Mouse (Mus musculus): ENCODE data around the gene Inpp5b.

DNA sequence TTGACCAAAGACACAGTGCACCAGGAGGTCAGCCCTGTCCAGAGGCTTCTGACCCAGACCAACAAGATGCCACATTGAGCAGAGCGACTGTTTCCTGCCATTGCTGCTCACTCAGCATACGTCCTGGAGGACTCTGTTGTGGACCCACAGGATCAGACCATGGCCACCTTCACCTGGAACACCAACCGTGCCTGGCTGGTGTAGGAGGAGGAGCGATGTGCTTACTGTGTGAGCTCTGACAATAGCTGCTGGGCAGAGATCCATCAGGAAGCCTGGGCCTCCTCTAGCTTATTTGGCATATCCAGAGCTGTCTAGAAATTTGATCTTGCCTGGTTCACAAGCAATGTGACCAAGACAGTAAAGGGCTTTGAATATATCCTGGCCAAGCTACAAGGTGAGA, 22.5 kb upstream of the Inpp5b start:
- TF ChIP-seq POLR2A (IDR thresholded peaks at IDR 0.05; ENCODE audit: control insufficient read depth, low read depth, low read length) (no peak), CTCF (IDR thresholded peaks at IDR 0.05; ENCODE audit: control insufficient read depth, insufficient read depth, insufficient replicate concordance, low read depth, low read length) (no peak)

Data from testis, adult 2 months (tissue).